Mouse (Mus musculus): ENCODE data around the gene Hmga2. TPM values are rescaled to one million over a fixed set of nuclear protein-coding genes. Genes with fewer than 3 reads are reported as not detected.

Gene Hmga2
- 12.5 TPM for polyA plus RNA-seq (2021)

GRCm38 (mm10) chr10:120475601-120476515 lies at the start of gene Hmga2:
Gene Hmga2 (minus strand): TSS chr10:120476469.
- no peak for TF ChIP-seq CTCF (IDR thresholded peaks at IDR 0.05)
- CTCF ChIA-PET: interaction anchor here (1.6 kb wide), 1 partner anchor 400 kb away, joined by 7 read pairs; no protein-coding TSS in a partner anchor
- in situ Hi-C loops (cut with MboI; ENCODE audit: low pct_unique_long_range_greater_than_20kb): loop anchor here (5.0 kb wide), 5 partner anchors 106 to 396 kb away; no protein-coding TSS in a partner anchor
- ATAC-seq (peak; percentile 22), DNase-seq (ENCODE audit: low read depth, low spot score) (no peak)
- POLR2A ChIA-PET: interaction anchor here (0.5 kb wide), 2 partner anchors 15 to 221 kb away, joined by 3 read pairs; no protein-coding TSS in a partner anchor
- no peaks in the 10 kb centered on the region for H3K27me3 ChIP-seq

- no peaks in the 10 kb centered on the region for H3K27me3 ChIP-seq
- in situ Hi-C loops (cut with MboI; ENCODE audit: low pct_unique_long_range_greater_than_20kb): no loop called here
- no peak for TF ChIP-seq CTCF (IDR thresholded peaks at IDR 0.05)
- ChIA-PET CTCF (no interaction called here), POLR2A (no interaction called here)
- ATAC-seq: no peak
- no peak for DNase-seq (ENCODE audit: low read depth, low spot score)
Measured at GRCm38 (mm10) chr10:120522959-120523358, 46.7 kb upstream of the Hmga2 start.

DNA sequence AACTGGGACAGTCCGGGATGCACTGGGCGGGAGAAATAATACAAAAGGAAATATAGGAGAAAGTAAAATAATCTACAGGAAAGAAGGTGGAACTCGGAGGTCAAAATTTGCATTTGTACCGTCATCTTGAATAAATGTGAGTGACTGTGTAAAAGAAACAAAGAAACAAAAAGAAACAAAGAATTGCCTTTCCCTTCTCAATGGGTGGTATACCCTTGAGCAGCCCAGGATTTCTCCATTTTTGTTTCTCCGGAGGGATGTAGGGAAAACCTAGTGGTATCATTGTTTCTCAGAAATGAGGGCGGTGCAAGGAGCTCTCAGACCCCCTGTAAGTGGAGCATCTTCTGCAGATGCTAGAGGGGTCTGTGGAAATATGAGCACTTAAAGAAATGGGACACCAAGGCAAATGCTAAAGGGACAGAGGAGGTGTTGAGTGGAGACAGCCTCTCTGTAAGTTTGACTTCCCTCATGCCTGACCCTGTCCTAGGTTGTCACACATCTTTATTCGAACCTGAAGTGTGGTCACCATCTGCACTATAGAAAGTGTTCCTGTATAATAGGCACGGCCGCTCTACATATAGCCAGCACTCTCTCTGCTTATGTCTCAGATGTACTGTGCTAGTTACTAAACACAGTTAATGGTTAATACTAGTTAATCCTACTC lies 45.8 kb upstream of the Hmga2 start:
- no peak for DNase-seq (ENCODE audit: low read depth, low spot score)
- ATAC-seq: no peak
- H3K27me3 ChIP-seq: no peaks in the 10 kb centered on the region
- ChIA-PET CTCF (no interaction called here), POLR2A (no interaction called here)
- no peak for TF ChIP-seq CTCF (IDR thresholded peaks at IDR 0.05)
- in situ Hi-C loops (cut with MboI; ENCODE audit: low pct_unique_long_range_greater_than_20kb): no loop called here

DNA sequence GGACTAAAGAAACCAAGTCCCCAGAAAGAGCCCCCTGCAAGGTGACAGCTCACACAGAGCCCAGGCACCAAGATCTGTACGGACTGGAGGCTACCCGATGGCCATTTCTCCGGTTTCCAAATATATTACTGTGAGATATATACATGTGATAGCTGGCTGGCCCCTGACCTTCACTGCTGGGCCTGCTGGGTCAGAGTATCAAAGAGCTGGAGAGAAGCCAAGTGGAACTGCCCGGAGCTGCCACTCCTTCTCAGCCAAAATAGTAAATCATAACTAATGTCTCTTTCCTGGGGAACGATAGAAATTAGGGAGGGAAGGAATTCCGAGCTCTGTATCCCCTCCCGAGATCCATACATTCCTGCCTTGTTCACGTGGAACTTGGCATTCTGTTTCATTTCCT lies 40.0 kb upstream of the Hmga2 start:
- no peaks in the 10 kb centered on the region for H3K27me3 ChIP-seq
- no peak for TF ChIP-seq CTCF (IDR thresholded peaks at IDR 0.05)
- in situ Hi-C loops (cut with MboI; ENCODE audit: low pct_unique_long_range_greater_than_20kb): no loop called here
- ChIA-PET POLR2A (interaction anchor here (1.1 kb wide), 1 partner anchor 18 kb away, joined by 3 read pairs; no protein-coding TSS in a partner anchor), CTCF (interaction anchor here (1.2 kb wide), 1 partner anchor 15 kb away, joined by 4 read pairs; no protein-coding TSS in a partner anchor)
- no peak for DNase-seq (ENCODE audit: low read depth, low spot score)
- no peak for ATAC-seq

DNA sequence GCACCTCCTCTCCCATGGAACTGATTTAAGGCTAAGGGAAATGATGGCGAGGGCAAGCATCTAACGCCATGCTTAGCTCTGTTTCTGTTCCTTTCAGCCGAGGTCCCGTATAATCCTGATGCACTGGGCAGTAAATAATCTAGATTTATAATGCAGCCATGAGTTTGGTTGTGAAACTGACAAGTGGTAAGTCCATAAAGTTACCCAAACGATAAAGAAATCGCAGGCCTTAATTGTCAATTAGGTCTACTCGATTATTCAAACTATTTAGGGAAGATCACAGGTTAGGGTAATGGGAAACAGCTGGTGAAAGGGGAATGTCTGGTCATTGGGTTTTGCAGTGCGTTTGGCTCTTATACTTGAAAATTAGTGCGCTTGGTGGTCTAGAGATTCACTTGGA lies 37.5 kb upstream of the Hmga2 start:
- no peak for TF ChIP-seq CTCF (IDR thresholded peaks at IDR 0.05)
- DNase-seq (ENCODE audit: low read depth, low spot score) (no peak), ATAC-seq (no peak)
- no peaks in the 10 kb centered on the region for H3K27me3 ChIP-seq
- in situ Hi-C loops (cut with MboI; ENCODE audit: low pct_unique_long_range_greater_than_20kb): no loop called here
- CTCF ChIA-PET: no interaction called here
- POLR2A ChIA-PET: interaction anchor here (0.6 kb wide), 1 partner anchor 274 kb away, joined by 3 read pairs; no protein-coding TSS in a partner anchor

DNA sequence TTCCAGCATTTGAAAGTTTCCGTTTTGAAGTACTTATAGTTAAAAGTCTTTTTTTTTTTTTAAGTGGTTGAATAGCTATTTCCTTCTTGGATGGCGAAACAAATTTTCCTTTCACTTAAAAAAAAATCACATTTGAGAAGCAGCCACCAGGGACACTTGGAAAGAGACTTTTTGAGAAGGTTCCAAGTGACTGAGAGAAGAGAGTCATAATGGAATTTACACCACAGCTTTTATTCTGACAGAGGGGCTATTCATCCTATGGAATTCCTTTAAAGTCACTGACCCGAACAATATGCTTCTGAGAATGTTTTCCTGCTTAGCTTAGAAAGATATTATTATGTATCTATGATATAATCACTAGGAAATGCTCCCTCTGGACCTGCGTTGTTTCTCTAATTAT lies 36.7 kb upstream of the Hmga2 start:
- no peak for ATAC-seq
- no peaks in the 10 kb centered on the region for H3K27me3 ChIP-seq
- no peak for DNase-seq (ENCODE audit: low read depth, low spot score)
- CTCF ChIA-PET: interaction anchor here (1.7 kb wide), 1 partner anchor 16 kb away, joined by 3 read pairs; no protein-coding TSS in a partner anchor
- in situ Hi-C loops (cut with MboI; ENCODE audit: low pct_unique_long_range_greater_than_20kb): no loop called here
- TF ChIP-seq CTCF (IDR thresholded peaks at IDR 0.05): no peak
- POLR2A ChIA-PET: no interaction called here

- TF ChIP-seq CTCF (IDR thresholded peaks at IDR 0.05): no peak
- DNase-seq (ENCODE audit: low read depth, low spot score) (no peak), ATAC-seq (no peak)
- in situ Hi-C loops (cut with MboI; ENCODE audit: low pct_unique_long_range_greater_than_20kb): no loop called here
- POLR2A ChIA-PET: no interaction called here
- CTCF ChIA-PET: interaction anchor here (1.7 kb wide), 1 partner anchor 17 kb away, joined by 3 read pairs; no protein-coding TSS in a partner anchor
- no peaks in the 10 kb centered on the region for H3K27me3 ChIP-seq
Measured at GRCm38 (mm10) chr10:120512121-120512520, 35.9 kb upstream of the Hmga2 start.

DNA sequence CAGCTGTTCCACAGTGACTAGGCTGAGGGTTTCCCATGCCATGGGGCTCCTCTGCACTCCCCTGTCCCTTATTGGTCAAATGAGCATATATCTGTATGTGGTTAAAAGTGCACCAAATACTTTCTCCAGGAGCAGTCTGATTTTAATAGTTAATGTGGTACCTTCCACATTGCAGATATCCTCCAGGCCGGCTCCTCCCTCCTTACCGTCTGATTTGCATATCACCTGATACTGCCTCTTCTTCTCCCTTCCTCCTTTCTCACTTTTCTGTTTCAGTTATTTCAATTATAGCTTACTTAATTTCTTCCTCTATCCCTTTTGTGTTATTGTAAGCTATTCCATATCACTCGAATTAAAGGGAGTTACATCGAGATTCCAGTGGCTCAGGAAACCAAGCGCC lies 27.7 kb upstream of the Hmga2 start:
- POLR2A ChIA-PET: no interaction called here
- no peak for TF ChIP-seq CTCF (IDR thresholded peaks at IDR 0.05)
- CTCF ChIA-PET: no interaction called here
- ATAC-seq: no peak
- in situ Hi-C loops (cut with MboI; ENCODE audit: low pct_unique_long_range_greater_than_20kb): no loop called here
- H3K27me3 ChIP-seq: no peaks in the 10 kb centered on the region
- no peak for DNase-seq (ENCODE audit: low read depth, low spot score)

GRCm38 (mm10) chr10:120500794-120501193 lies 24.5 kb upstream of the Hmga2 start:
- no peak for TF ChIP-seq CTCF (IDR thresholded peaks at IDR 0.05)
- POLR2A ChIA-PET: no interaction called here
- no peak for DNase-seq (ENCODE audit: low read depth, low spot score)
- CTCF ChIA-PET: no interaction called here
- ATAC-seq: no peak
- no peaks in the 10 kb centered on the region for H3K27me3 ChIP-seq
- in situ Hi-C loops (cut with MboI; ENCODE audit: low pct_unique_long_range_greater_than_20kb): no loop called here

DNA sequence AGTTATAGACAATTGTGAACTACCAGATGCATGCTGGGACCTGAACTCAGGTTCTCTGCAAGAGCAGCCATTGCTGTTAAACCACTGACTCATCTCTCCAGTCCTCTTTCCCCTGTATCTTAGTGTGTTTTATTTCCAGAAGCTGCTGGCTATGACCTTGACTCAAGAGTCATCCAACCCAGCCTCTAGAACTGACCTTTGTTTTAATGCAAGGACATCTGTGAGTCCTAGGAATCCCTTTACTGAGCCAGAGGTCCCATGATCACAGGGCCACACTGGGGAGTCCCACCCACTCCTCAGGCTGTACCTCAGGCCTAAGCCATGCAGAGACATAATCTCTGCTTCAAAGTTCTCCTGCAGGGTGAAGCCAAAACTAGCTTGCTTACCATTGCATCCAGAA lies 21.8 kb upstream of the Hmga2 start:
- ATAC-seq (no peak), DNase-seq (ENCODE audit: low read depth, low spot score) (no peak)
- no peaks in the 10 kb centered on the region for H3K27me3 ChIP-seq
- no peak for TF ChIP-seq CTCF (IDR thresholded peaks at IDR 0.05)
- in situ Hi-C loops (cut with MboI; ENCODE audit: low pct_unique_long_range_greater_than_20kb): no loop called here
- CTCF ChIA-PET: no interaction called here
- POLR2A ChIA-PET: interaction anchor here (1.1 kb wide), 1 partner anchor 19 kb away, joined by 3 read pairs; no protein-coding TSS in a partner anchor

DNA sequence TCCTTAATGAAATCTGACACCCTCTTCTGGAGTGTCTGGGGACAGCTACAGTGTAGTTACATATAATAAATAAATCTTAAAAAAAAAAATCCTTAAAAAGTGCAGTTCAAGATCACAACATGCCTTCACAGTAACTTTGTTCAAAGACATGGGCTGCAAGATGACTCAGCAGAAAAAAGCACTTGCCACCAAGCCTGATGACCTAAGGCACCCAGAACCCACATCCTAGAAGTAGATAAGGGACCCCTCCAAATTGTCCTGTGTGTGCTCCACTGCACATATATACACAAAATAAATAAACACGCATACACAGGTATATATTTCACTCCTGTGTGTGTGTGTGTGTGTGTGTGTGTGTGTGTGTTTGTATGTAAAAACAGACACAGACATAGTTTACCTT lies 18.4 kb upstream of the Hmga2 start:
- in situ Hi-C loops (cut with MboI; ENCODE audit: low pct_unique_long_range_greater_than_20kb): no loop called here

More for the DNA sequence above, 18.4 kb upstream of the Hmga2 start:
- TF ChIP-seq CTCF (IDR thresholded peaks at IDR 0.05): no peak
- CTCF ChIA-PET: no interaction called here
- POLR2A ChIA-PET: no interaction called here
- DNase-seq (ENCODE audit: low read depth, low spot score) (no peak), ATAC-seq (no peak)
- H3K27me3 ChIP-seq: no peaks in the 10 kb centered on the region

Measured in Patski (cell line).